Mouse (Mus musculus) thymus, postnatal 4 days (tissue): ENCODE measurements at regions not wholly inside any gene's neighbourhood (a gene's known extent, or its start where the extent isn't known, plus 50 kb on each side); places are given as distances from the start of the nearest gene placed in this dataset.

ENCODE experiments used
- DNase-seq: peaks from one replicate; pipeline ENCODE4 v3.0.0; 2021

GRCm38 (mm10) chr8:18536059-18536458 is 442.0 kb downstream of the Defb40 start:
- no peak for DNase-seq

- DNase-seq = no peak
Measured at GRCm38 (mm10) chr8:18528120-18528519, 449.9 kb downstream of the Defb40 start.

- DNase-seq = no peak
Measured at GRCm38 (mm10) chr8:18512409-18512808, 465.6 kb downstream of the Defb40 start.

GRCm38 (mm10) chr8:18506158-18507022 is 471.7 kb downstream of the Defb40 start:
- no peak for DNase-seq

- DNase-seq = no peak
Measured at GRCm38 (mm10) chr8:18490620-18491019, 487.4 kb downstream of the Defb40 start.

GRCm38 (mm10) chr8:18480081-18480480 is 498.0 kb downstream of the Defb40 start:
- no peak for DNase-seq

GRCm38 (mm10) chr8:18478166-18478565 is 499.9 kb downstream of the Defb40 start:
- DNase-seq = no peak

- no peak for DNase-seq
Measured at GRCm38 (mm10) chr8:18467511-18467910, 510.5 kb downstream of the Defb40 start.

GRCm38 (mm10) chr8:18460609-18461008 is 517.4 kb downstream of the Defb40 start:
- DNase-seq = no peak

GRCm38 (mm10) chr8:18457470-18457869 is 520.6 kb downstream of the Defb40 start:
- DNase-seq = no peak

- DNase-seq = no peak
Measured at GRCm38 (mm10) chr8:18449015-18449414, 529.0 kb downstream of the Defb40 start.

GRCm38 (mm10) chr8:18442212-18442611 is 535.8 kb downstream of the Defb40 start:
- DNase-seq = no peak

- no peak for DNase-seq
Measured at GRCm38 (mm10) chr8:18422846-18423245, 555.2 kb downstream of the Defb40 start.

- DNase-seq = no peak
Measured at GRCm38 (mm10) chr8:18412470-18412869, 565.6 kb downstream of the Defb40 start.

GRCm38 (mm10) chr8:18406446-18406845 is 571.6 kb downstream of the Defb40 start:
- no peak for DNase-seq

GRCm38 (mm10) chr8:18388353-18388752 is 589.7 kb downstream of the Defb40 start:
- DNase-seq = peak; percentile 52

GRCm38 (mm10) chr8:18381615-18382178 is 596.4 kb downstream of the Defb40 start:
- DNase-seq = no peak

- no peak for DNase-seq
Measured at GRCm38 (mm10) chr8:18348716-18349115, 629.3 kb downstream of the Defb40 start.

- DNase-seq = no peak
Measured at GRCm38 (mm10) chr8:18346248-18346647, 631.8 kb downstream of the Defb40 start.

- DNase-seq = peak; percentile 28
Measured at GRCm38 (mm10) chr8:18345322-18345721, 632.7 kb downstream of the Defb40 start.

- no peak for DNase-seq
Measured at GRCm38 (mm10) chr8:18344838-18345237, 633.2 kb downstream of the Defb40 start.

GRCm38 (mm10) chr8:18335576-18335975 is 642.5 kb downstream of the Defb40 start:
- DNase-seq = no peak

- no peak for DNase-seq
Measured at GRCm38 (mm10) chr8:18328521-18328920, 649.5 kb downstream of the Defb40 start.

- no peak for DNase-seq
Measured at GRCm38 (mm10) chr8:18316488-18316887, 661.6 kb downstream of the Defb40 start.
